Mouse (Mus musculus): ENCODE results near the gene Selenoh. TPM values are rescaled to one million over a fixed set of nuclear protein-coding genes. Genes with fewer than 3 reads are reported as not detected.

Selenoh gene
- total RNA-seq, 2 experiments from 2014 or later = 156 to 189 TPM

DNA sequence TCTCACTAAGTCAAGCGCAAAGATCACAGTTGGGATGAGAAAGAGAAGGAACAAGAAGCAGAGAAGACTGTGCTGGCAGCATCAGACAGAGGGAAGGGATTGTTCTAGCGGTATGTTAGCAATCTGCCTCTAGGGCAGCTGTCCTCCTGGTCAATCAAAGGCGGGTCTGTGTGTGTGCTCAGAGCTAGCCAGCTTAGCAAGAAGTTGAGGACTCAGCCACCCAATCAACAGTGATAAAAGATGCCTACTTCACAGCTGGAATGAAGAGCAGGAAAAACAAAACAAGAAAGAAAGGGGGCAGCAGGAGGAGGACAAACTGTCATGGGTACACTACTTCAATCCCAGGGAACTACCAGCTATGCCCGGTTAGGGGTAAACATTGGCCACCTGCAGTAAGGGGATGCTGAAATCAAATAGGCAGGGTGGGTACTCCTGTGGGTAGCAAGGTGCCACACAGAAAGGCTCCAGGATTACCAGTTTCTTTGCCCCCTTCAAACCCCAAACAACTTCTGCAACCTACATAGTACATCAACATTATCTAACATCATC, 35.6 kb downstream of the Selenoh start:
- ATAC-seq (replicated peaks; ENCODE audit: poor library complexity, severe bottlenecking) = no peak

- no peak for ATAC-seq (replicated peaks; ENCODE audit: poor library complexity, severe bottlenecking)
Observed at GRCm38 (mm10) chr2:84634006-84634405, 36.6 kb downstream of the Selenoh start.

DNA sequence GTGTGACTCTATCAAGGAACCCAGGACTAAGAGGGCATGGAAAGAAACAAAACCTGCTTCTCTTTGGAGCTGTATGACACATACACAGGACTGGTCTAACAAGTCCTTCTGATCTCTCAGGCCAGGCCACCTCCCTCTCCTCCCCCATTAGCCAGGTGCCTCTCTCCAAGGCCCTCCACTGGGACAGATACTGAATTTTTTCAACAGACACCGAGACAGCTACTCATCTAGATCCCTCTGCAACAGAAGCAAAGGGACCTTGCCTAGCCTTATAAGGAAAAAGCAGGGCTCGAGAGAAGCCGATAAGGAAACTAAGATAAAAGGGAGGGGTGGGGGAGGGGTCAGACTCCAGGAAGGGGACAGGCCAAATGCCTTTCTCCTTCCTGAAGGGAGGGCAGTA, 37.6 kb downstream of the Selenoh start:
- 0 out of 2 replicates have a peak, but pooled peaks have one; percentile 12 for ATAC-seq (replicated peaks; ENCODE audit: poor library complexity, severe bottlenecking)

- ATAC-seq (replicated peaks; ENCODE audit: poor library complexity, severe bottlenecking) = no peak
Observed at GRCm38 (mm10) chr2:84632001-84632400, 38.6 kb downstream of the Selenoh start.

DNA sequence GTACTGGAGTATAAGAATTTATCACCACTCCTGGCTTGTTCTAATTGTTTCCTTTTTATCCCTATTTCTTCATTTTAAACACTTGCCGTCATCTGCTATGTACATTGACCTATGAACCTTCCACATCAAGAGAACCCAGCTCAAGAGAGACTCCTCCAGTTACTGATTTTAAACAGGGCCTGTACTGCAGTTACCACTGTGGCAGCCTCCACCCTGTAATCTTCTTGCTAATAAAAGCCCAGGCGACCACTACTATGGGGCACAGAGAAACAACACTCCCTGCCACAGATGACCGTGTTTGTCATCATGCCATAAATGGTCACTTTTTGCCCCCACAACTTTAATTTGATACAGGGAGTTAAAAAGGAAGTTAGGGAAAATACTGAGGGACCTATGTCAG, 43.5 kb downstream of the Selenoh start:
- ATAC-seq (replicated peaks; ENCODE audit: poor library complexity, severe bottlenecking) = no peak

- ATAC-seq (replicated peaks; ENCODE audit: poor library complexity, severe bottlenecking) = peak; percentile 59
Observed at GRCm38 (mm10) chr2:84626366-84626975, 44.1 kb downstream of the Selenoh start.

GRCm38 (mm10) chr2:84624201-84624600, 46.4 kb downstream of the Selenoh start:
- no peak for ATAC-seq (replicated peaks; ENCODE audit: poor library complexity, severe bottlenecking)

GRCm38 (mm10) chr2:84623428-84624119, 47.0 kb downstream of the Selenoh start:
- ATAC-seq (replicated peaks; ENCODE audit: poor library complexity, severe bottlenecking) = peak; percentile 57

DNA sequence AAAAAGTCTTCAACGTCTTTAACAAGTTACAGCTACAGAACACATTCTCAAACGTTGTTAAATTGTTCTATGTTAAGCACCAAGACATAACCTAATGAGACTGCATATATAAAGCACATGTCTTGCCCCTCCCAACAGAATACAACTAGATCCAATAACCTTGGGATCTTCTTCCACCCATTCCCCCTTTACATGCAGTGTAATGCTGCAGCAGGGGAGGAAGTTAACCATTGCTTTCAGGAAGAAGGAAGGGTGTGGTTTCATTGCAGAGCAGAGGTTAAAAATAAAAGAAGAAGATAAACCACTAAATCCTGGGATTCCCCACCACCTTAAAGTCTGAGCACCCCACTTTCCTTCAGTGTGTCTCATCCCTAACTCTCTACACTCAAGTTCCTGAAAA, 47.9 kb downstream of the Selenoh start:
- peak; percentile 29 for ATAC-seq (replicated peaks; ENCODE audit: poor library complexity, severe bottlenecking)

GRCm38 (mm10) chr2:84619646-84620340, 50.8 kb downstream of the Selenoh start:
- ATAC-seq (replicated peaks; ENCODE audit: poor library complexity, severe bottlenecking) = no peak

Other genes starting within 250 kb of the Selenoh start
- gene Calcrl, start 245.4 kb downstream of the Selenoh start, total RNA-seq (2014; fragmentation: Nextera tagmentation) = 10.0 and 12.3 TPM in 2 replicates
- gene Calcrl, start 245.4 kb downstream of the Selenoh start, total RNA-seq (2017) = 22.8 and 24.4 TPM in 2 replicates
- 28.4 and 69.7 TPM in 2 replicates for gene Tfpi, start 194.0 kb downstream of the Selenoh start, total RNA-seq (2014; fragmentation: Nextera tagmentation)
- gene Tfpi, start 194.0 kb downstream of the Selenoh start, total RNA-seq (2017) = 74.5 and 81.7 TPM in 2 replicates
- 30.6 and 34.8 TPM in 2 replicates for gene Ctnnd1, start 20.0 kb downstream of the Selenoh start, total RNA-seq (2014; fragmentation: Nextera tagmentation)
- 27.4 and 44.7 TPM in 2 replicates for gene Ctnnd1, start 20.0 kb downstream of the Selenoh start, total RNA-seq (2017)
- not detected in 2 replicates for gene Btbd18, start 11.7 kb downstream of the Selenoh start, total RNA-seq (2014; fragmentation: Nextera tagmentation)
- gene Btbd18, start 11.7 kb downstream of the Selenoh start, total RNA-seq (2017) = not detected in 2 replicates
- gene Gm28635, start 7.3 kb upstream of the Selenoh start, total RNA-seq (2014; fragmentation: Nextera tagmentation) = not detected in 2 replicates
- not detected in 2 replicates for gene Gm28635, start 7.3 kb upstream of the Selenoh start, total RNA-seq (2017)
- gene Med19, start 7.6 kb upstream of the Selenoh start, total RNA-seq (2014; fragmentation: Nextera tagmentation) = 16.7 and 24.4 TPM in 2 replicates
- 25.5 and 28.5 TPM in 2 replicates for gene Med19, start 7.6 kb upstream of the Selenoh start, total RNA-seq (2017)
- gene Tmx2, start 8.4 kb upstream of the Selenoh start, total RNA-seq (2014; fragmentation: Nextera tagmentation) = 36.2 and 48.2 TPM in 2 replicates
- gene Tmx2, start 8.4 kb upstream of the Selenoh start, total RNA-seq (2017) = 52.6 and 55.0 TPM in 2 replicates
- gene Zdhhc5, start 44.4 kb upstream of the Selenoh start, total RNA-seq (2014; fragmentation: Nextera tagmentation) = 38.4 and 46.6 TPM in 2 replicates
- gene Zdhhc5, start 44.4 kb upstream of the Selenoh start, total RNA-seq (2017) = 33.4 and 35.2 TPM in 2 replicates
- 30.3 and 34.9 TPM in 2 replicates for gene Clp1, start 56.6 kb upstream of the Selenoh start, total RNA-seq (2014; fragmentation: Nextera tagmentation)
- gene Clp1, start 56.6 kb upstream of the Selenoh start, total RNA-seq (2017) = 31.3 and 40.1 TPM in 2 replicates
- not detected in 2 replicates for gene Ypel4, start 63.3 kb upstream of the Selenoh start, total RNA-seq (2014; fragmentation: Nextera tagmentation)
- not detected in 2 replicates for gene Ypel4, start 63.3 kb upstream of the Selenoh start, total RNA-seq (2017)
- not detected in 2 replicates for gene Gm19426, start 72.9 kb upstream of the Selenoh start, total RNA-seq (2014; fragmentation: Nextera tagmentation)
- gene Gm19426, start 72.9 kb upstream of the Selenoh start, total RNA-seq (2017) = not detected in 2 replicates
- gene Serping1, start 104.7 kb upstream of the Selenoh start, total RNA-seq (2014; fragmentation: Nextera tagmentation) = not detected in 2 replicates
- not detected in 2 replicates for gene Serping1, start 104.7 kb upstream of the Selenoh start, total RNA-seq (2017)
- gene Ube2l6, start 128.1 kb upstream of the Selenoh start, total RNA-seq (2014; fragmentation: Nextera tagmentation) = 5.6 and 6.3 TPM in 2 replicates
- gene Ube2l6, start 128.1 kb upstream of the Selenoh start, total RNA-seq (2017) = 4.0 and 7.1 TPM in 2 replicates
- gene Smtnl1, start 151.9 kb upstream of the Selenoh start, total RNA-seq (2014; fragmentation: Nextera tagmentation) = not detected in 2 replicates
- not detected in 2 replicates for gene Smtnl1, start 151.9 kb upstream of the Selenoh start, total RNA-seq (2017)
- gene Timm10, start 156.2 kb upstream of the Selenoh start, total RNA-seq (2014; fragmentation: Nextera tagmentation) = 52.3 and 76.6 TPM in 2 replicates
- 32.2 and 34.6 TPM in 2 replicates for gene Timm10, start 156.2 kb upstream of the Selenoh start, total RNA-seq (2017)
- gene Slc43a1, start 168.1 kb upstream of the Selenoh start, total RNA-seq (2014; fragmentation: Nextera tagmentation) = 14.6 and 23.4 TPM in 2 replicates
- gene Slc43a1, start 168.1 kb upstream of the Selenoh start, total RNA-seq (2017) = 11.5 and 11.8 TPM in 2 replicates
- gene Rtn4rl2, start 215.9 kb upstream of the Selenoh start, total RNA-seq (2014; fragmentation: Nextera tagmentation) = not detected in 2 replicates
- not detected in 2 replicates for gene Rtn4rl2, start 215.9 kb upstream of the Selenoh start, total RNA-seq (2017)